Mouse (Mus musculus) adrenal gland, adult 10 weeks (tissue): ENCODE measurements around the gene Prune2. TPM values are rescaled to one million over a fixed set of nuclear protein-coding genes. Genes with fewer than 3 reads are reported as not detected.

Source experiments
- polyA plus RNA-seq: library from polyadenylated mRNA; stranded (reverse); fragments of 350-450 nt; fragmentation: Illumina TruSeq; extraction: RNeasy Lipid Tissue Mini Kit (QIAGEN cat#74804); gene quantifications from one replicate; pipeline ENCODE4 v1.2.3, GENCODE M21; 2014; ENCODE audit warnings: low read depth, low replicate concordance

Prune2 gene
- polyA plus RNA-seq = 29.2 TPM

DNA sequence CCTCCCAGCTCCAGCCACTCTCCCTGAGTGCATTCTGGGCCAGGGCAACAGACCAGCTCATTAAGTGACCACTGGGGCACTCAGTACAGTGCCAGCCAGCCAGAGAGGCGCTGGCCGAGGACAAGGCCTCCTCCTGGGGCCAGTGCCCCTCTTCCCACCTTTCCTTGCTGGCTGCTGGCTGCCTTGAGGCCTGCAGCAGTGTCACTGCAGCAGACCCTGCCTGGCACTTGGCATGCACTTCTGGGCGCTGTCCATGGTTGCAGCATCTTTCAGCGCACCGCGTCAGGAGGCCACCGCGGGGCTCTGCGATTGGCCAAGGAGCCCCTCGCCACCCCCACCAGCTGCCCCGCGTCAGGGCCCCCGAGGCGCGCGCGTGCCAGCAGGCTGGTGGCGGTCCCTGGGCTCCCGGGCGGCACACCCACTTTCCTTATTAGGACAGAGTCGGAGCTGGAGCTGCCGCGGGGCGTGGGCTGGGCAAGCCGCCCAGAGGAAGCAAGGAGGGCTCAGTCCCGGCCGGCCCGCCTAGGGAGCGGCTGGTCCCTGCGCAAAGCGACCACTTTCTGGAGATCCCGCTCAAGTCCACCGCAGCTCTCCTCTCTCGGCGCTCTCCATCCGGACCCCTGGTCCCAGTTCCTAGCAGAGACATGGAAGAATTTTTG, at the start of gene Prune2:
Gene Prune2 (plus strand): TSS at position 506 of the 659 bp plus-strand sequence.

Other genes with a start within 250 kb of the Prune2 start
- gene Vps13a, start 175.2 kb upstream of the Prune2 start, polyA plus RNA-seq = 58.1 TPM
- not detected for gene Foxb2, start 82.3 kb upstream of the Prune2 start, polyA plus RNA-seq